Mouse (Mus musculus) layer of hippocampus, adult 9-10 months (tissue): Measurements from ENCODE around the gene Ush2a.

Experiments
- DNase-seq: peaks from one replicate; pipeline ENCODE4 v3.0.0; 2022; ENCODE audit warnings: low spot score

Gene Ush2a

DNA sequence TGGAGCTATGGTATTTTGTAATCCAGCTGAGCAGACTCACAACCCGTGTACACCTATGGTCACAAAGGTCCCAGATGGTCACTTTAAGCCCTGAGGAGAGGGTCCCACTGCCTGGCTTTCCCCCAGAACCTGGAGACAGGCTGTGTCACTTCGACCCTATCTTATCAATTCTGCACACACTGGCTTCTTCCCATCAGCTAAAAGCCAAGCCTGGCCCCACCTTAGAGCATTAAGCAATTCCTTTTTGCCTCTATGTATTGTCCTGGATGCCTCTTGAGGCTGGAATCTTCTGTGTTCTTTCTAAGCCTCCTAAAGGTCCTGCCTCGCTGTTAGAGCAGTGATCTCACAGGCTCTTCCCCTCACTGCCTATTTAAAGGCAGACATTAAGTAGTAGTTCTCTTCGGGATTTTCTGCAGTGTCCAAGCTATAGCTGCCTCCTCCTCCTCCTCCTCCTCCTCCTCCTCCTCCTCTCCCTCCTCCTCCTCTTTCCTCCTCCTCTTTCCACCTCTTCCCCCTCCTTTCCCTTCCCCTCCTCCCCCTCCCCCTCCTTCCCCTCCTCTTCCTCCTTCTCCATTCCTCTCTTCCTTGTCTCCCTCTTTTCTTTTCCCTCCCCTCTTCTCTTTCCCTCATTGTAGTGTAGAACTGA lies 635.2 kb downstream of the Ush2a start:
- DNase-seq = no peak

DNA sequence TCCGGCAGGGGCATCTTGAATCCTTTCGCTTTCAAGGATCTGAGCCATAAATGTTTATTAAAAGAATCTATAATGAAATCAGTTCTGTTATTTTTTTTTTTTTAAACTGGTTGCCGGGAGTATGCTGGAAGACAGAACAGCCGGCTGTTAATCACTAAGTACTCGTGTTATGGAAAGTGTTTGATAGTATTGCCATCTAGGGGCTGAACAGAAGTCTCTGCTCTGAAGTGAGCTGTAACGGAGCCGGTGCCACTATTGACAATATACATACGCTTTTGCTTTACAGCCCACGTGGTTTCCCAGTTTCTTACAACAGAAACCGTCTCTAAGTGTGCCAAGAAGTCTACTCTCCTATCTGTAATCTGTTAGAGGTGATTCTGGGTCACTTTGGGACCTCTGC lies 642.3 kb downstream of the Ush2a start:
- no peak for DNase-seq

DNA sequence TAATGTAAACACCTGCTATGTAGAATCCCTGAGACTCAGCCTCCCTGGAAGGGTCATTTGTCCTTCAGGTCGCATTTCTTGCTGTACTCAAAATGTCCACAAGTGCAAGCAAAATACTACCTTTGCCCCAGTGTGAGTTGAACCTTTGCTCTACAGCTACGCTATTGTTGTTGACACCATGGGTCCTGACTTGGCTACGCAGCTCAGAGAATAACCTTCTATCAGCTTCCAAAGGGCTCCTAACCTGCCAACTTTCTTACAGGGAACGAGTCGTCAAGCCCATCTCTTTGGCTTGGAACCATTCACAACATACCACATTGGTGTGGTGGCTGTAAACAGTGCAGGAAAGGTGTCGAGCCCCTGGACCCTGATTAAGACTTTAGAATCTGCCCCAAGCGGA lies 644.4 kb downstream of the Ush2a start:
- no peak for DNase-seq

DNA sequence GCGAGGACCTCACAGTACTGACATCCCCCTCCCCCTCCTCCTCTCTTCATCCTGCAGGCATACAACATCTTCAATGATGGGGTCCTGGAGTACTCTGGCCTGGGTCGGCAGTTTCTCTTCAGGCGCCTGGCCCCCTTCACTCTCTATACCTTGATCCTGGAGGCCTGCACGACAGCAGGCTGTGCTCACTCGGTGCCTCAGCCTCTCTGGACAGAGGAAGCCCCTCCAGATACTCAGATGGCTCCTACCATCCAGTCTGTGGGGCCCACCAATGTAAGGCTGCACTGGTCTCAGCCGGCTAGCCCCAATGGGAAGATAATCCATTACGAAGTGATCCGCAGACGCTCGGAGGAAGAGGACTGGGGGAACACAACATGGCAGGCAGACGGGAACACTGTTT lies 648.8 kb downstream of the Ush2a start:
- no peak for DNase-seq

DNA sequence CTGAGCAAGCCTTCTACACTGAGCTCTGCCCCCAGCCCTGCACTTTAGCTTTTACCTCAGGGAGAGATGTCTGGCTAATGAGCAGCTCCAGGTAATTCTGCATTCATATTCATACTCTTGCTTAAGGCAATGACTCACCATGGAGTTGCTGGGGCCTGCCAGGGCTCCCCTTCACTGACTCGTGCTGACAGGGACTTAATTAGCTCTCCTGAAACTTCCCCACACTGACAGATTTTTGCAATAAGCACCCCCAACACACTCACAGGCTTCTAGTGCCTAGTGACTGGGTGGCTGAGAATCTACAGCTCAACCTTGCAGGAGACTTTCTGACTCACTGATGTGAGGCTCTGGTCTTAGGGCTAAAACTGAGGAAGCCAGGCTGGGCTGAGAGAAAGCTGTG lies 658.1 kb downstream of the Ush2a start:
- no peak for DNase-seq

DNA sequence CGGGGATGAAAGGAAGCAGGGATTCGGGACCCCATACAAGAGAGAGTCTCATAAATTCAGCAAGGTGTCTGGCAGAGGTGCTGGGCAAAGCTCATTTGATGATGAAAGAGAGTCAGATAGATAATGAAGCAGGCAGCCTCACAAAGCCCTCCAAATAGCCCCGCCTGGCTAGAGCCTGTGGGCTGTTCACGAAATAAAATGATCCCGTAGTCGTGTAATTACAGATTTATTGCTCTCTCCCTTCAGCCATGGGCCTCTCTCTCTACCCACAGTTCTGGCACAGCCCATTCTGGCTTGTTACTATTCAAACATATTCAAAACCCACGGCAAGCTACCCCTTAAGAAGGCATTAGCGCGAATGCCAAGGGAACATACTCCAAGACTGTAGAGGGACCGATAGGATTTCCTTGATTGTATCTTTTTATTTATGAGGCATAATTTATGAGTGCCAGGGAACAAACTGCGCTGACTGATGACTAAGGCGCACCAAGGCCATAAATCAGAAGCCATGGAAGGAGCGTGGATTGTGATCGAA lies 675.5 kb downstream of the Ush2a start:
- no peak for DNase-seq

DNA sequence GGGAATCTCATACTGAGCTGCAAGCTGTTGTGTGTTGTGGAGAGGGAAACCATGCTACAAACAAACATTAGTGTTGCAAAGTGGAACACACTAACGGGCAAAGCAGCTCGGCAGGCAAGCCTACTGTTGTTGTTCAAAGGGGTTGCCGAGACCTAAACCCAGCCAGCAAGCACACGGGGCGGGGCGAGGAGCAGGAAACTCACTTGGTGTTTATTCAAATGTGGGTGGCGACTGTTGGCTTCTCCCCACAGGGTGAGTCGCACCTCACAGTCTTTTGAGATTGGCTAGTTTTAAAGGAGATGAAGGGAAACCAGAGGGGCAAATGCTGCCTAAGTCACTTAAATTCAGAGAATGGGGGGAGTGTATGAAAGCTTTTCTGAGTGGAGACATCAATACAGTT lies 683.5 kb downstream of the Ush2a start:
- no peak for DNase-seq

DNA sequence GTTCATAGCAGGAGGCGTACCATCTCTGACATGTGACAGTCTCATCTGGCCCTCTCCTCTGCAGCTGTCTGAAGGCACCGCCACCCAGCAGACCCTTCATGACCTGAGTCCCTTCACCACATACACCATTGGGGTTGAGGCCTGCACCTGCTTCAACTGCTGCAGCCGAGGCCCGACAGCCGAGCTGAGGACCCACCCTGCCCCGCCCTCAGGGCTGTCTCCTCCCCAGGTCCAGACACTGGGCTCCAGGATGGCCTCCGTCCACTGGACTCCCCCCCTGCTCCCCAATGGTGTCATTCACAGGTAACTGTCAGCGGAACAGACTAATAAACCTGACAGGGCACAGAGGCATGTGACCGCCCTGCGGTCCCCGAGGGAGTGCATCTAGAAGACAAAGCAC lies 685.0 kb downstream of the Ush2a start:
- no peak for DNase-seq

DNA sequence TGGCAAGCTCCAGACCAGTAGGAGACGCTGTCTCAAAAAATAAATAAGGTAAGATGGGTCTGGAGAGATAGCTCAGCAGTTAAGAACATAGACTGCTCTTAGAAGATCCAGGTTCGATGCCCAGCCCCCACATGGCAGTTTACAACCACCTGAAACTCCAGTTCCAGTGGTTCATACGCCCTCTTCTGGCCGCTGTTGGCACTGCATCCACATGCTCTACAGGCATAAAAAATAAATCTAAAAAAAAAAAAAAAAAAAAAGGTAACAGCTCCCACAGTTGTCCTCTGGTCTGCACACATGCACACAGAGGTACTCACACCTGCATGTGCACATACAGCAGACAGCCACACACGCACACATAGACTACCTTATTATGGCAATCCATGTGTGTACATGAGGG lies 686.0 kb downstream of the Ush2a start:
- no peak for DNase-seq

DNA sequence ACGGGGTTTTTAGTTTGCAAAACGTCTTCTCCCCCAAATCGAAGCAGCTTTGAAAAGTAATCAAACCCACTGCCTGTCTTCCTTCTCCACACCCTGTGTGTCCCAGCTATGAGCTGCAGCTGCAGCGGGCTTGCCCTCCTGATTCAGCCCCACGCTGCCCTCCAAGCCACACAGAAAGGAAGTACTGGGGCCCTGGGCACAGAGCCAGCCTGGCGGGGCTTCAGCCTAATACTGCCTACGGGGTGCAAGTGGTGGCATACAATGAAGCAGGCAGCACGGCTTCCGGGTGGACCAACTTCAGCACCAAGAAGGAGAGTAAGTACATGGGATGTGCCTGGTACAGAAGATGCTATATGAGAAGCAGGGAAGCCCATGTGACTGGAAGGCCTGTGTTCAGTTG lies 686.5 kb downstream of the Ush2a start:
- no peak for DNase-seq

DNA sequence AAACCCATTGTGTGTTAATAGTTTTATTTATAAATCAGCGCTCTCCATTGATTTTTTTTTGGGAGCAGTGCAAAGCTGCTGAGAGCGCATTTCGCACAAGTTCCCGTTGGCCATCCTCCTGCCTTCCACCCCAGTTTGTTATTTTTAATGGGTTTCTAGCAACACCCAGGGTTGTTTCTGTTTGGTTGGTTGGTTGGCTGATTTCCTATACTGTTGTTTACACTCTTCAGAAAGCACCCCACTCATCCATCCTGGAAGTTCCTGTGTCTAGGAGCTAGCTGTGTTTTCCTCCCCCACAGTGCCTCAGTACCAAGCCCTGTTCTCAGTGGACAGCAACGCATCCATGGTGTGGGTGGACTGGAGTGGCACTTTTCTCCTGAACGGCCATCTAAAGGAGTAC lies 689.3 kb downstream of the Ush2a start:
- DNase-seq = no peak

DNA sequence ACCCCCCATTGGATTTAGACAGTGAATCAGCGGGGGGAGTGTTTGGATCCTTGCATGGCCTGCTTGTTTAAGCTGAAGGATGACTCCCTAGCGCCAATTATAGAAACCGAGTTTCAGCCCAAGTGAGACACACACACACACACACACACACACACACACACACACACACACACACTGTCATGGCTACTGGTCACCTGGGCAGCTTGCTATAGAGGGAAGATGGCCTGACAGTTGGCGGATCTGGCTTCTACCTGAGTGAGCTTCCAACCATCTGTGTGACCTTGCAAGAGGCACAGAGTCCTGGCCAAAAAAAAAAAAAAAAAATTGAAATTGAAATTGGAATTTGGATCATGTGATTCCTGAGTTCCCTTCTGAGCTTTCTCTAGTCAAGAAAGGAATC lies 690.7 kb downstream of the Ush2a start:
- no peak for DNase-seq

DNA sequence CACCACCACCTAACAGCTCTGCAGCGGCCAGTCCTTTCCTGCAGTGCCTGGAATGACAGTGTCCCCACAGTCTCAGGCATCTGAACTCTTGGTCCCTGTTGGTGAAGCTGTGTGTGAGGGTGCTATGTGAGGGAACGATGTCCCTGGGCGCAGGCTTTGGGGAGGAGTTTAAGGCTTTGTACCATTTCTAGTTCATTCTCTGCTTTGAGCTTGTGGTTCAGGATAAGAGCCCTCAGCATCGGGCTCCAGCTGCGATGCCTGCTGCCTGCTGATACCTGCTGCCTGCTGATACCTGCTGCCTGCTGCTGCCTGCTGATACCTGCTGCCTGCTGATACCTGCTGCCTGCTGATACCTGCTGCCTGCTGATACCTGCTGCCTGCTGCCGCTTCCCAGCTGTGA lies 711.3 kb downstream of the Ush2a start:
- no peak for DNase-seq

DNA sequence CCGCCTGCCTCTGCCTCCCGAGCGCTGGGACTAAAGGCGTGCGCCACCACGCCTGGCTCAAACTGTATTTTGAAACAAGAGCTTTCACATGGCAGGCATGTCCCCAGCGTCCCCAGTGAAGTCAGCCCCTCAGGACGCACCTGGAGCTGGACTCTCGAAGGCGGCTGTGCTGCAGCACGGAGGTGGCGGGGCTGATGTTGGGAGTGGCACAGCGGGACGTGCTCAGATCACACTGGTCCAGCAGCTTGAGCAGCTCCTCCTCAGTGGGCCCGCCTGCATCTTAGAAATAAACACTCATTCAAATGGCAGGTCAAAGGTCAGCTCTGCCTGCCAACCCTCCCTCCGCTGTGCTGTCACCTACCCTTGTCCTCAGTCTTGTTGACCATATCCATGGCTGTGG lies 712.1 kb downstream of the Ush2a start:
- DNase-seq = no peak

DNA sequence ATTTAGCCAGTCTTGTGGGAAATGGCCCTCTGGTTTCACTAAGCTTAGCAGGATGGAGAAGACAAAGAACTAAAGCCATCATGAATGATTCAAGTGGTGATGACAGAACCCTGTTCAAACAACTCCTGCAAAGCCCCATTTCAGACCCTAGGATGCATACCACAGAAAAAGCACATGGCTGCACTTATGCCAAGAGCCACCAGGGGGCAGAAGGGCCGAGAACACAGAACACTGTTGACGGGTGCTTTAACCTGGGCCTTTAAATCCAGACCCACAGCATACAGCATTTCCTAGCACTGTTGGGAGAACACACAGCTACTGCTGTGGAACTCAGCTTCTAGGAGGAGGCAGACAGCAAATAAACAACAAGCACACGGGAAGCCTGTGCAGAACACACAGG lies 718.2 kb downstream of the Ush2a start:
- peak; percentile 31 for DNase-seq

DNA sequence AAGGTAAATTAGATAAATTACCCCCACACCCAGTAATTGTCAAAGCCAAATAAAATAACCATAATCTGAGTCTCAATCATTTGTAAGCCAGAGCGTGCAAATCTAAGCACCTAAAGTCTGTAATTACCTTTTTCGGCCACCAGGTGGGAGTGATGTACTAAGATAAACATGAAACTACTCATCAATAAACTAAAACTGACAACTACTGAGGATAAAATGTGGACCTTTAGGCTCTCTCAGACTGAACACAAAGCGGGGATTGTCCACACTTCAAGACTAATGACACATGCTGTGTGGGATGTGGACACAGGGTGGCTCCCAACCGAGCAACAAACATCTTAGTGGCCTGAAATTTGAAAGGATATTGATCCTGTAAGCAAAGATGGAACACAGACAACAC lies 731.4 kb downstream of the Ush2a start:
- DNase-seq = peak; percentile 65

DNA sequence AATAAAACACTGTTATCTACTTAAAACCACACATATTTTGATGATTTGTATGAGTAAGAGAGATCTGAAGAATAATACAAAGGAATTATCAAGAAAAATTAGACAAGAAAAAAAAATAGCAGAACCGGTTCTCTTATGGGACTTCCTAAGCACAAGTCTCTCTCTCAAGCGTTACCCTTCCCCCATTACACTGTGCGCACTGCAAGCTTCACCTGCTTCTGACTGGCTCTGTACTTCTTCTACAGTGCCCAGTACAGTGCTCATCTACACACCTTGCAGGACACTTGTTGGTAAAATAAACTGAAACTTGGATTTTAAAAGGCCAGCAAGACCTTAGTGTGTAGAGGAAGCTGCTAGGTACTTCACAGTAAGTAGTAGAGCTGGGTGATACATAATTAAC lies 736.1 kb downstream of the Ush2a start:
- DNase-seq = no peak

DNA sequence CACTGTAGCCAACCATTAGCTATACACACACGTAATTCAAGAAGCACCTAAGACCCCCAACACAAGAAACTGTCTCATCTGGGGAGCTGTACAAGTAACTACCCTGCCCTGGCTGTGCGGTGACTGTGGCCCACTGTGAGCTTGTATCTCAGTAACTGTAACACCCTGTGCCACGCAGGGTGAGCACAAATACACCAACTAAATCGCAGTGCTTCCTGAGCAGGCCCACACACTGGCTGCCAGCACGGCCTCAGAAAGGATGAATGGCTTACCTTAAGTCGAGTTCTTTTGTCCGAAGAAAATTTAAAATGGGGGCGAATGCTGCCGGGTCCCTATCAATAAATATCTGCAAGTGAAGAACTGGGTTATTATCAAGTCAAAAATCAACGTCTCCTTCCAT lies 738.2 kb downstream of the Ush2a start:
- no peak for DNase-seq

DNA sequence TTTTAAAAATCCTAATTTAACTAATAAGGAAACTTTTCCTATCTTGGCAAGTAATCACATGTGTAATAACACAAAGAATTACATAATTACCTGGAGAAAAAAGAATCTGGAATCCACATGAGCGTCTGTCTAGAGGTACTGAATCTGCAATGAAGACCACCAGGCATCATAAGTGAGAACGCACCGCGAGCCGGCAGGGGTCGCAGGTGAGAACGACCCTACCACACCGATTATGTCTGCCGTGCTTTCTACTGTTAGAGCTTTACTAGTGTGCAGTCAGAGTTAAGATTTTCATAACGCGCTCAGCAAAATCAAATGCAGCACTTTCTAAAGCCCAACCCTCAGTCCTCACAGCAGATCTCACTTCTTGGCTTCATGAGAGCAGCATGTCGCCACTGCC lies 740.0 kb downstream of the Ush2a start:
- no peak for DNase-seq

DNA sequence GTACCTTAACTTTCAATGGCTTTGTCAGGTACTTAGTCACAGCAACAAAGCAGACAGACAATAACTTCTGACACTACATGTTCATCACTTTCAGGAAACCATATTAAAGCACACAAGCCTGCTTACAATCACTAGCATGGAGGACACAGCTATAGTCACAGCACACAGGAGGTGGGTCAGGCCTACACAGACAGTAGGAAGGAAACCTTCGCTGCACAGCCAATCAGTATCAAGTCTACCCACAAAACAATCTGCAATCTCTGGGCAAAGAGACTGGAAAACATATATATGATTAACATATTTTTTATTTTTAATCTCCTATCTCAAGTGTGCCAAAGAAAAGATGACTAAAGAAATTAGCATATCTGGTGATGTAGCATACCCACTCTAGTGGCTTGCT lies 743.0 kb downstream of the Ush2a start:
- DNase-seq = no peak

DNA sequence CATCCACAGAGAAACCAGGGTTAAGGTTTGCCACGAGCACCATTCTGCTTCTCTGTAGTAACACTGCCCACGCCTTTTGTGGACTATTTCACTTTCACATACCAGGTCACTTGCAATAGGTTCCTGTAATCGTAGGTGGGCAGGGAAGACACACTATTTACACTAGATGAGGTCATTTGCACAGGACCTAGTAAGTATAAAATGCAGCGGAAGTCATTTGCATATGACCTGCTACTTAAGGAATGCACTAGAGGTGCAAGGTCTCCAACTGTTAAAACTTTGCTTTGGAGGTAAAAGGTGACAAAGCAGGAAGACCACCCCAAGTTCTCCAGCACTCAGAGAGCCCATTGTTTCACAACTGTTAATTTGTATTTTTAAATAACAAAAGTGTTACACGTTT lies 744.4 kb downstream of the Ush2a start:
- DNase-seq = no peak

DNA sequence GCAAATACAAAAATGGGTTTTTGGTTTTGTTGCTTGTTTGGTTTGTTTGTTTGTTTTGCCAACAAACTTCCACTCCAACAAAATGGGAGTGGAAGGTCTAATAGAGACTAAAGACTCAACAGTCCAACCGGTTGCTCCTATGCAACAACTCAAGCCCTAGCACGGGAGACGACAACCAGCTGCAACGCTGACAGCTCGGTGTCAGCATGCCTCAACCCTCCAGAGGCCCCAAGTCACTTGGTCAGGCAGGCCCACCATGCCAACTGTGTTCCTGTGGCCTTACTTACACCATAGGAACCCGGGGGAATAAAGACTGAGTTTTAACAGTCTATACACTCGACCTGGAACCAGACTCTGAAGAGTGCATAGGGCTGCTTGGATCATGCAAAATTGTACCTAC lies 745.0 kb downstream of the Ush2a start:
- DNase-seq = no peak

DNA sequence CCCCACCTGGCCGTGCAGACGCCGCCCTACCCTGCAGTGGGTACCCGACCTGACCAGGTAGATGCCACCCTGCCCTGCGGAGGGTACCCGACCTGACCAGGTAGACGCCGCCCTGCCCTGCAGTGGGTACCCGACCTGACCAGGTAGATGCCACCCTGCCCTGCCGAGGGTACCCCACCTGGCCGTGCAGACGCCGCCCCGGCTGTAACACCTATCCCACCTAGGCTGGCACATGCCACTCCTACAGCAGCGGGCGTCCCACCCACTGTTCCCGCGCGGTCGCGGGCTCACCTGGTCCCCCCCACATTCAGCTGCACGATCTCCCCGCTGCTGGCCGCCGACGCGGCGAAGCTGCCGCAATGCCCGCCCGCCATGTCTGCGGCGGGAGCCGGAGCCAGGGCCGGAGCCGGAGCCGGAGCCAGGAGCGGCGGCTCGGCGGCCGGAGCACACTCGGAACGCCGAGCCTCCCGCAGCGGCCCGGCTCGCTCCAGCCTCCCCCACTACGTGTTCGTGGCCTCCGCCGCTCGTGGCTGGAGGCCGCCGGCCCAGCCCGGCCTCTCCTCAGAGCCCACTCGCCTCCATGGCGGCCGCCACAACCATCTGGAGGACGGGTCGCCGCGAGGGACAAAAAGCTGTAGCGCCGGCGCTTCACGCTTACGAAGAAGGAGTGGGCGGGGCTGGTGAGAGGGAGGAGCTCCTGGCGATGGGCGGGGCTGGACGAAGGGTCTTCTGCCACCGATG lies 745.6 kb downstream of the Ush2a start, which contains the start of gene Kctd3:
Kctd3 (minus strand) TSS at position 603 of the 741 bp plus-strand sequence.
- DNase-seq = peak; percentile 82

DNA sequence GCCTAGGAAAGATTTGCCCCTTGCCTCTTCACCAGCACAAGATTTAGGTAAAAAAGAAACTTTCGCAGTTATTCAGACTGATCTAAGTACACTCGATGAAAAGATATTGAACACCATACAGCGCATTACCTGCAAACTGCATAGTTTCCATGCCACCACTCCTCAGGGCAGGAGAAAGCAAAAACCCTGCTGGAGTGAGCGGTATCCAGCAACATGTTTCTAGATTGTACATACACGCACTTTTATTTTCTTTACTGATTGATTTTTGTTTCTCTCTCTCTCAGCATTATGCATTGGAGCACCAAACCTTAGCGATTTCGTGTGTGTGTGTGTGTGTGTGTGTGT lies 746.1 kb downstream of the Ush2a start:
- DNase-seq = no peak
